Mouse (Mus musculus): ENCODE results near the gene Nebl. TPM values are rescaled to one million over a fixed set of nuclear protein-coding genes. Genes with fewer than 3 reads are reported as not detected.

Gene Nebl
- polyA plus RNA-seq, 1 experiment from 2014 or later, result 0.45 TPM

- Histone ChIP-seq H3K4me1 (ENCODE audit: insufficient read depth) (no peaks in the 10 kb centered on the region), H3K4me3 (ENCODE audit: low read depth, low read length) (no peak overlapping the region), H3K4me2 (ENCODE audit: low read depth, low read length) (no peak overlapping the region), H3K9me3 (ENCODE audit: low read length) (no peaks in the 10 kb centered on the region), H3K36me3 (replicated peaks; ENCODE audit: insufficient read depth, low read length) (no peaks in the 10 kb centered on the region), H3K27me3 (ENCODE audit: insufficient read depth, low read length) (no peaks in the 10 kb centered on the region), H3K27ac (ENCODE audit: low read depth) (no peak overlapping the region), H3K9ac (replicated peaks) (no peak overlapping the region)
- no peak for DNase-seq
- no peak for ATAC-seq
- 71% methylated on average over 8 of the region's 8 CpGs for WGBS (ENCODE audit: insufficient replicate concordance)
- TF ChIP-seq CTCF (IDR thresholded peaks at IDR 0.05; ENCODE audit: low read depth) (no peak), EP300 (IDR thresholded peaks at IDR 0.05; ENCODE audit: low read depth) (no peak)
These were observed 59.7 kb downstream of the Nebl start for GRCm38 (mm10) chr2:17671566-17671965.

GRCm38 (mm10) chr2:17669953-17670352 lies 61.3 kb downstream of the Nebl start:
- ATAC-seq (no peak), DNase-seq (no peak)
- no peak for TF ChIP-seq EP300 (IDR thresholded peaks at IDR 0.05; ENCODE audit: low read depth)
- no peak for TF ChIP-seq CTCF (IDR thresholded peaks at IDR 0.05; ENCODE audit: low read depth)
- Histone ChIP-seq H3K27me3 (ENCODE audit: insufficient read depth, low read length) (no peaks in the 10 kb centered on the region), H3K27ac (ENCODE audit: low read depth) (no peak overlapping the region), H3K4me3 (ENCODE audit: low read depth, low read length) (no peak overlapping the region), H3K9me3 (ENCODE audit: low read length) (no peaks in the 10 kb centered on the region), H3K4me2 (ENCODE audit: low read depth, low read length) (no peak overlapping the region), H3K36me3 (replicated peaks; ENCODE audit: insufficient read depth, low read length) (no peaks in the 10 kb centered on the region), H3K9ac (replicated peaks) (no peak overlapping the region), H3K4me1 (ENCODE audit: insufficient read depth) (no peaks in the 10 kb centered on the region)
- WGBS (ENCODE audit: insufficient replicate concordance), result 58% methylated on average over 10 of the region's 10 CpGs

GRCm38 (mm10) chr2:17669000-17669399 lies 62.3 kb downstream of the Nebl start:
- ATAC-seq, result no peak
- H3K9ac ChIP-seq (replicated peaks), result no peak overlapping the region
- 67% methylated on average over 2 of the region's 2 CpGs for WGBS (ENCODE audit: insufficient replicate concordance)

GRCm38 (mm10) chr2:17658176-17658575 lies 73.1 kb downstream of the Nebl start:
- H3K9ac ChIP-seq (replicated peaks), result no peak overlapping the region
- H3K4me3 ChIP-seq (ENCODE audit: low read depth, low read length), result no peak overlapping the region
- no peak overlapping the region for H3K27ac ChIP-seq (ENCODE audit: low read depth)
- 63% methylated on average over 5 of the region's 5 CpGs for WGBS (ENCODE audit: insufficient replicate concordance)
- no peaks in the 10 kb centered on the region for H3K4me1 ChIP-seq (ENCODE audit: insufficient read depth)
- no peak for TF ChIP-seq EP300 (IDR thresholded peaks at IDR 0.05; ENCODE audit: low read depth)
- no peak for TF ChIP-seq CTCF (IDR thresholded peaks at IDR 0.05; ENCODE audit: low read depth)
- no peak overlapping the region for H3K4me2 ChIP-seq (ENCODE audit: low read depth, low read length)
- ATAC-seq (no peak), DNase-seq (no peak)
- no peaks in the 10 kb centered on the region for H3K9me3 ChIP-seq (ENCODE audit: low read length)
- H3K27me3 ChIP-seq (ENCODE audit: insufficient read depth, low read length), result no peaks in the 10 kb centered on the region
- no peaks in the 10 kb centered on the region for H3K36me3 ChIP-seq (replicated peaks; ENCODE audit: insufficient read depth, low read length)

More at GRCm38 (mm10) chr2:17669000-17669399, 62.3 kb downstream of the Nebl start:
- no peaks in the 10 kb centered on the region for H3K27me3 ChIP-seq (ENCODE audit: insufficient read depth, low read length)
- no peaks in the 10 kb centered on the region for H3K9me3 ChIP-seq (ENCODE audit: low read length)
- no peak for TF ChIP-seq EP300 (IDR thresholded peaks at IDR 0.05; ENCODE audit: low read depth)
- no peak for TF ChIP-seq CTCF (IDR thresholded peaks at IDR 0.05; ENCODE audit: low read depth)
- H3K4me3 ChIP-seq (ENCODE audit: low read depth, low read length), result no peak overlapping the region
- no peak overlapping the region for H3K27ac ChIP-seq (ENCODE audit: low read depth)
- H3K36me3 ChIP-seq (replicated peaks; ENCODE audit: insufficient read depth, low read length), result no peaks in the 10 kb centered on the region
- DNase-seq, result no peak
- H3K4me2 ChIP-seq (ENCODE audit: low read depth, low read length), result no peak overlapping the region
- no peaks in the 10 kb centered on the region for H3K4me1 ChIP-seq (ENCODE audit: insufficient read depth)

GRCm38 (mm10) chr2:17650147-17650834 lies 81.0 kb downstream of the Nebl start:
- H3K9ac ChIP-seq (replicated peaks), result no peak overlapping the region
- H3K36me3 ChIP-seq (replicated peaks; ENCODE audit: insufficient read depth, low read length), result no peaks in the 10 kb centered on the region
- 69% methylated on average over 10 of the region's 10 CpGs for WGBS (ENCODE audit: insufficient replicate concordance)
- H3K4me3 ChIP-seq (ENCODE audit: low read depth, low read length), result no peak overlapping the region
- H3K27ac ChIP-seq (ENCODE audit: low read depth), result no peak overlapping the region
- ATAC-seq, result no peak
- DNase-seq, result no peak
- no peaks in the 10 kb centered on the region for H3K9me3 ChIP-seq (ENCODE audit: low read length)
- no peaks in the 10 kb centered on the region for H3K4me1 ChIP-seq (ENCODE audit: insufficient read depth)
- H3K4me2 ChIP-seq (ENCODE audit: low read depth, low read length), result no peak overlapping the region
- no peak for TF ChIP-seq EP300 (IDR thresholded peaks at IDR 0.05; ENCODE audit: low read depth)
- no peak for TF ChIP-seq CTCF (IDR thresholded peaks at IDR 0.05; ENCODE audit: low read depth)
- no peaks in the 10 kb centered on the region for H3K27me3 ChIP-seq (ENCODE audit: insufficient read depth, low read length)

- Histone ChIP-seq H3K27ac (ENCODE audit: low read depth) (no peak overlapping the region), H3K9me3 (ENCODE audit: low read length) (no peaks in the 10 kb centered on the region), H3K4me1 (ENCODE audit: insufficient read depth) (no peaks in the 10 kb centered on the region), H3K36me3 (replicated peaks; ENCODE audit: insufficient read depth, low read length) (no peaks in the 10 kb centered on the region), H3K4me2 (ENCODE audit: low read depth, low read length) (no peak overlapping the region), H3K9ac (replicated peaks) (no peak overlapping the region), H3K27me3 (ENCODE audit: insufficient read depth, low read length) (no peaks in the 10 kb centered on the region), H3K4me3 (ENCODE audit: low read depth, low read length) (no peak overlapping the region)
- 68% methylated on average over 3 of the region's 3 CpGs for WGBS (ENCODE audit: insufficient replicate concordance)
- TF ChIP-seq CTCF (IDR thresholded peaks at IDR 0.05; ENCODE audit: low read depth), result no peak
- no peak for TF ChIP-seq EP300 (IDR thresholded peaks at IDR 0.05; ENCODE audit: low read depth)
- DNase-seq, result no peak
- no peak for ATAC-seq
These were observed 81.5 kb downstream of the Nebl start for GRCm38 (mm10) chr2:17649728-17650127.

Data from liver, postnatal 0 days (tissue).